Mouse (Mus musculus) MEL (cell line): Measurements from ENCODE around the gene Qprt. TPM values are rescaled to one million over a fixed set of nuclear protein-coding genes. Genes with fewer than 3 reads are reported as not detected.
A peak's percentile ranks its signal among the peaks of the same experiment; 100 is the strongest.

Source experiments
- DNase-seq: peaks from one replicate; pipeline ENCODE4 v3.0.0; 2011; ENCODE audit warnings: low read depth, low spot score
- H3K27ac ChIP-seq: 2 replicates; pipeline ENCODE4 v1.5.1; 2012; ENCODE audit warnings: low read depth, mild to moderate bottlenecking, control low read depth, low read length, moderate library complexity; ENCODE audit not compliant: control insufficient read depth
- H3K27me3 ChIP-seq, 2 experiments: fragments of 150-350 bp in 1 of 2; sonication (generic) in 1 of 2; 2 replicates each; pipeline ENCODE4 v1.6.1; 2012; ENCODE audit warnings: low read length in 2 of 2, mild to moderate bottlenecking in 2 of 2, improper control_type of control experiment in 1 of 2, moderate library complexity in 1 of 2; ENCODE audit not compliant: insufficient read depth in 2 of 2, control insufficient read depth in 1 of 2
- H3K36me3 ChIP-seq, 2 experiments: 2 replicates each; pipeline ENCODE4 v1.6.1; 2012 to 2014; ENCODE audit warnings: low read length in 2 of 2, improper control_type of control experiment in 1 of 2, inconsistent platforms in 1 of 2, mild to moderate bottlenecking in 1 of 2; ENCODE audit not compliant: insufficient read depth in 2 of 2, control insufficient read depth in 1 of 2
- H3K4me1 ChIP-seq, 2 experiments: fragments of 150-350 bp in 1 of 2; sonication (generic) in 1 of 2; 2 replicates each; pipeline ENCODE4 v1.6.1; 2012; ENCODE audit warnings: low read length in 2 of 2, improper control_type of control experiment in 1 of 2, mild to moderate bottlenecking in 1 of 2; ENCODE audit not compliant: insufficient read depth in 2 of 2, control insufficient read depth in 1 of 2
- H3K4me3 ChIP-seq, 2 experiments: fragments of 150-350 bp in 1 of 2; sonication (generic) in 1 of 2; 2 replicates each; pipeline ENCODE4 v1.5.1; 2012; ENCODE audit warnings: low read depth in 2 of 2, low read length in 2 of 2, mild to moderate bottlenecking in 2 of 2, moderate library complexity in 2 of 2, control low read depth in 1 of 2, improper control_type of control experiment in 1 of 2; ENCODE audit not compliant: control insufficient read depth in 1 of 2, insufficient read depth in 1 of 2
- H3K79me2 ChIP-seq: 2 replicates; pipeline ENCODE4 v1.6.1; 2012; ENCODE audit warnings: mild to moderate bottlenecking, low read length, moderate library complexity; ENCODE audit not compliant: control insufficient read depth, poor library complexity, insufficient read depth
- H3K9ac ChIP-seq: 2 replicates; pipeline ENCODE4 v1.6.1; 2012; ENCODE audit warnings: low read depth, mild to moderate bottlenecking, control low read depth, low read length, moderate library complexity; ENCODE audit not compliant: control insufficient read depth, poor library complexity, severe bottlenecking
- H3K9me3 ChIP-seq: fragments of 150-350 bp; sonication (generic); replicated peaks from 2 replicates; pipeline ENCODE4 v1.6.1; 2012; ENCODE audit warnings: mild to moderate bottlenecking, low read length, improper control_type of control experiment, moderate library complexity; ENCODE audit not compliant: insufficient read depth
- BHLHE40 ChIP-seq: IDR thresholded peaks from 2 replicates; pipeline ENCODE4 v1.6.1; 2012; ENCODE audit warnings: low read depth, mild to moderate bottlenecking, inconsistent platforms, low read length, improper control_type of control experiment, borderline replicate concordance
- CTCF ChIP-seq, 3 experiments: IDR thresholded peaks in 2 of 3; conservative IDR thresholded peaks in 1 of 3; 2 replicates each; pipeline ENCODE4 v1.5.1; 2011 to 2012; ENCODE audit warnings: low read length in 3 of 3, low read depth in 2 of 3, mild to moderate bottlenecking in 2 of 3, improper control_type of control experiment in 1 of 3, inconsistent platforms in 1 of 3, mixed read lengths in 1 of 3, moderate library complexity in 1 of 3; ENCODE audit not compliant: control insufficient read depth in 1 of 3, insufficient read depth in 1 of 3, poor library complexity in 1 of 3, severe bottlenecking in 1 of 3
- E2F4 ChIP-seq: IDR thresholded peaks from 2 replicates; pipeline ENCODE4 v1.6.1; 2011; ENCODE audit warnings: low read depth, low read length, improper control_type of control experiment, borderline replicate concordance
- ELF1 ChIP-seq: IDR thresholded peaks from 2 replicates; pipeline ENCODE4 v1.6.1; 2014; ENCODE audit warnings: low read depth, mild to moderate bottlenecking, inconsistent platforms, low read length, improper control_type of control experiment, moderate library complexity
- EP300 ChIP-seq, 2 experiments: IDR thresholded peaks; 2 replicates each; pipeline ENCODE4 v1.6.1; 2011; ENCODE audit warnings: improper control_type of control experiment in 2 of 2, low read length in 2 of 2, low read depth in 1 of 2, mild to moderate bottlenecking in 1 of 2
- ETS1 ChIP-seq: IDR thresholded peaks from 2 replicates; pipeline ENCODE4 v1.6.1; 2012; ENCODE audit warnings: low read depth, mild to moderate bottlenecking, inconsistent platforms, low read length, improper control_type of control experiment, moderate library complexity
- GATA1 ChIP-seq: IDR thresholded peaks from 2 replicates; pipeline ENCODE4 v1.6.1; 2011; ENCODE audit warnings: low read depth, low read length, improper control_type of control experiment
- HCFC1 ChIP-seq: IDR thresholded peaks from 2 replicates; pipeline ENCODE4 v1.6.1; 2012; ENCODE audit warnings: low read depth, mild to moderate bottlenecking, inconsistent platforms, low read length, improper control_type of control experiment, moderate library complexity
- JUND ChIP-seq: IDR thresholded peaks from 2 replicates; pipeline ENCODE4 v1.6.1; 2011; ENCODE audit warnings: low read depth, mild to moderate bottlenecking, improper control_type of control experiment, low read length
- KAT2A ChIP-seq: conservative IDR thresholded peaks from 2 replicates; pipeline ENCODE4 v1.6.1; 2012; ENCODE audit warnings: low read depth, low read length, improper control_type of control experiment, inconsistent platforms
- MAX ChIP-seq: IDR thresholded peaks from 2 replicates; pipeline ENCODE4 v1.6.1; 2011; ENCODE audit warnings: low read length, improper control_type of control experiment
- MAZ ChIP-seq: IDR thresholded peaks from 2 replicates; pipeline ENCODE4 v1.6.1; 2012; ENCODE audit warnings: low read depth, mild to moderate bottlenecking, inconsistent platforms, low read length, improper control_type of control experiment
- MEF2A ChIP-seq: IDR thresholded peaks from 2 replicates; pipeline ENCODE4 v1.6.1; 2014; ENCODE audit warnings: low read depth, mild to moderate bottlenecking, inconsistent platforms, low read length, improper control_type of control experiment; ENCODE audit not compliant: poor library complexity, insufficient replicate concordance, severe bottlenecking; ENCODE audit errors: extremely low read depth
- MXI1 ChIP-seq: IDR thresholded peaks from 2 replicates; pipeline ENCODE4 v1.6.1; 2011; ENCODE audit warnings: mild to moderate bottlenecking, low read depth, low read length, improper control_type of control experiment
- MYB ChIP-seq: IDR thresholded peaks from 2 replicates; pipeline ENCODE4 v1.6.1; 2011; ENCODE audit warnings: mild to moderate bottlenecking, low read depth, low read length, improper control_type of control experiment
- MYC ChIP-seq: IDR thresholded peaks from 2 replicates; pipeline ENCODE4 v1.6.1; 2011; ENCODE audit warnings: low read depth, mild to moderate bottlenecking, low read length, improper control_type of control experiment, moderate library complexity
- NELFE ChIP-seq: IDR thresholded peaks from 2 replicates; pipeline ENCODE4 v1.6.1; 2011; ENCODE audit warnings: low read depth, low read length, improper control_type of control experiment
- NRF1 ChIP-seq: IDR thresholded peaks from 2 replicates; pipeline ENCODE4 v1.6.1; 2014; ENCODE audit warnings: low read depth, mild to moderate bottlenecking, inconsistent platforms, low read length, improper control_type of control experiment, moderate library complexity; ENCODE audit not compliant: poor library complexity, insufficient read depth, severe bottlenecking
- POLR2A ChIP-seq, 2 experiments: IDR thresholded peaks; 2 replicates each; pipeline ENCODE4 v1.6.1; 2011 to 2012; ENCODE audit warnings: low read length in 2 of 2, mild to moderate bottlenecking in 2 of 2, control low read depth in 1 of 2, improper control_type of control experiment in 1 of 2, low read depth in 1 of 2, moderate library complexity in 1 of 2; ENCODE audit not compliant: control insufficient read depth in 1 of 2, insufficient read depth in 1 of 2, poor library complexity in 1 of 2
- POLR2AphosphoS2 ChIP-seq: IDR thresholded peaks from 2 replicates; pipeline ENCODE4 v1.6.1; 2011; ENCODE audit warnings: low read length, improper control_type of control experiment
- POLR2AphosphoS5 ChIP-seq: IDR thresholded peaks from 2 replicates; pipeline ENCODE4 v1.6.1; 2012; ENCODE audit warnings: low read depth, borderline replicate concordance, mild to moderate bottlenecking, inconsistent platforms, low read length, moderate library complexity, mixed read lengths
- RAD21 ChIP-seq: IDR thresholded peaks from 2 replicates; pipeline ENCODE4 v1.6.1; 2011; ENCODE audit warnings: mild to moderate bottlenecking, low read depth, low read length, improper control_type of control experiment
- RCOR1 ChIP-seq: IDR thresholded peaks from 2 replicates; pipeline ENCODE4 v1.6.1; 2012; ENCODE audit warnings: low read depth, mild to moderate bottlenecking, inconsistent platforms, low read length, improper control_type of control experiment
- SIN3A ChIP-seq: IDR thresholded peaks from 2 replicates; pipeline ENCODE4 v1.6.1; 2012; ENCODE audit warnings: low read length, improper control_type of control experiment, inconsistent platforms
- TAL1 ChIP-seq: IDR thresholded peaks from 2 replicates; pipeline ENCODE4 v1.6.1; 2012; ENCODE audit warnings: mild to moderate bottlenecking, inconsistent platforms, low read length, moderate library complexity, mixed read lengths
- TBP ChIP-seq: IDR thresholded peaks from 2 replicates; pipeline ENCODE4 v1.8.0; 2011; ENCODE audit warnings: low read depth, low read length, improper control_type of control experiment
- TCF12 ChIP-seq: IDR thresholded peaks from 2 replicates; pipeline ENCODE4 v1.6.1; 2014; ENCODE audit warnings: low read depth, mild to moderate bottlenecking, inconsistent platforms, low read length, improper control_type of control experiment, moderate library complexity
- UBTF ChIP-seq: IDR thresholded peaks from 2 replicates; pipeline ENCODE4 v1.6.1; 2012; ENCODE audit warnings: low read depth, mild to moderate bottlenecking, inconsistent platforms, low read length, improper control_type of control experiment, moderate library complexity, borderline replicate concordance; ENCODE audit not compliant: insufficient read depth
- USF1 ChIP-seq: IDR thresholded peaks from 2 replicates; pipeline ENCODE4 v1.6.1; 2014; ENCODE audit warnings: low read depth, mild to moderate bottlenecking, inconsistent platforms, low read length, improper control_type of control experiment, moderate library complexity
- USF2 ChIP-seq, 2 experiments: IDR thresholded peaks; 2 replicates each; pipeline ENCODE4 v1.6.1; 2011 to 2012; ENCODE audit warnings: improper control_type of control experiment in 2 of 2, low read length in 2 of 2, borderline replicate concordance in 1 of 2, inconsistent platforms in 1 of 2, low read depth in 1 of 2, mild to moderate bottlenecking in 1 of 2; ENCODE audit not compliant: insufficient read depth in 1 of 2
- ZC3H11A ChIP-seq: IDR thresholded peaks from 2 replicates; pipeline ENCODE4 v1.6.1; 2012; ENCODE audit warnings: low read depth, mild to moderate bottlenecking, inconsistent platforms, low read length, improper control_type of control experiment
- ZMIZ1 ChIP-seq: IDR thresholded peaks from 2 replicates; pipeline ENCODE4 v1.6.1; 2012; ENCODE audit warnings: low read depth, mild to moderate bottlenecking, inconsistent platforms, low read length, improper control_type of control experiment, moderate library complexity
- polyA plus RNA-seq, 2 experiments: library from polyadenylated mRNA; stranded (reverse) in 1 of 2; unstranded in 1 of 2; fragments of >175 nt in 1 of 2; fragments of >200 nt in 1 of 2; gene quantifications; 2 replicates each; pipeline versions ENCODE4 v1.2.1 to v1.2.4; 2012; ENCODE audit warnings: low replicate concordance in 2 of 2, low read depth in 1 of 2; ENCODE audit not compliant: insufficient read length in 2 of 2, insufficient read depth in 1 of 2, missing spikeins in 1 of 2
- total RNA-seq: library from RNA; depleted of rRNA; stranded (reverse); fragments of 300-350 nt; gene quantifications from 2 replicates; pipeline ENCODE4 v1.2.3, GENCODE M21; 2012

Qprt gene
- total and polyA plus RNA-seq, 3 experiments: 2.7 to 3.7 TPM; not detected in 1

GRCm38 (mm10) chr7:127139100-127139499 is 17.1 kb upstream of the Qprt start (continued):
- TF ChIP-seq RCOR1 (peak; percentile 74; the same call in 1 of the 2 replicates), TCF12 (peak; percentile 92)

GRCm38 (mm10) chr7:127137262-127138017 is 15.4 kb upstream of the Qprt start, which contains the start of gene Spn:
TSS of gene Spn (minus strand) at chr7:127137823.
- Histone ChIP-seq H3K36me3 (peaks cover 0 to 47% of the 10 kb centered on the region in 2 experiments; a peak in 3 of 4 replicates), H3K4me1 (peaks cover 11 to 48% of the 10 kb centered on the region in 2 experiments), H3K27me3 (no peaks in the 10 kb centered on the region), H3K9me3 (no peaks in the 10 kb centered on the region), H3K4me3 (peak within 1 kb of the TSS; percentile 67 to 80), H3K9ac (peak within 1 kb of the TSS; percentile 73), H3K79me2 (peaks cover 51% of the 10 kb centered on the region), H3K27ac (peak within 1 kb of the TSS; percentile 99)
- DNase-seq: peak; percentile 92
- no peak for TF ChIP-seq MAX
- TF ChIP-seq UBTF: no peak
- peak; percentile 62; the same call in 1 of the 2 replicates for TF ChIP-seq HCFC1
- peak; percentile 79 for TF ChIP-seq SIN3A
- TF ChIP-seq POLR2AphosphoS2: peak; percentile 98
- TF ChIP-seq GATA1: no peak
- peak; percentile 79 for TF ChIP-seq ETS1
- peak; percentile 17; the same call in 1 of the 2 replicates for TF ChIP-seq MEF2A
- peak; percentile 93 for TF ChIP-seq NELFE
- peak; percentile 24; the same call in 1 of the 2 replicates for TF ChIP-seq POLR2AphosphoS5
- peak; percentile 84 for TF ChIP-seq TAL1
- TF ChIP-seq E2F4: no peak
- TF ChIP-seq ELF1: peak; percentile 59; the same call in 1 of the 2 replicates
- peak; percentile 84 to 98 for TF ChIP-seq POLR2A (IDR thresholded peaks at IDR 0.05; ENCODE audit: control insufficient read depth in 1 of 2, insufficient read depth in 1 of 2, low read depth in 1 of 2, low read length in 2 of 2, poor library complexity in 1 of 2)
- TF ChIP-seq MAZ: peak; percentile 67; the same call in 1 of the 2 replicates
- 0 out of 2 replicates have a peak, but pooled peaks have one; percentile 12 for TF ChIP-seq NRF1
- no peak for TF ChIP-seq MYC
- peak; percentile 70 to 93 for TF ChIP-seq EP300 (IDR thresholded peaks at IDR 0.05; ENCODE audit: low read depth in 1 of 2, low read length in 2 of 2)
- TF ChIP-seq USF2 (IDR thresholded peaks at IDR 0.05; ENCODE audit: borderline replicate concordance in 1 of 2, insufficient read depth in 1 of 2, low read depth in 1 of 2, low read length in 2 of 2): no peak
- no peak for TF ChIP-seq USF1
- peak; percentile 95 for TF ChIP-seq MYB
- peak; percentile 84 for TF ChIP-seq TBP
- TF ChIP-seq RAD21: no peak
- TF ChIP-seq ZC3H11A: no peak
- no peak for TF ChIP-seq KAT2A
- TF ChIP-seq MXI1: peak; percentile 38; the same call in 1 of the 2 replicates
- TF ChIP-seq TCF12: peak; percentile 51
- peak; percentile 90 for TF ChIP-seq ZMIZ1
- TF ChIP-seq CTCF (IDR thresholded peaks at IDR 0.05 in 2 of 3, conservative IDR thresholded peaks at IDR 0.05 in 1 of 3; ENCODE audit: control insufficient read depth in 1 of 3, insufficient read depth in 1 of 3, low read depth in 2 of 3, low read length in 3 of 3, poor library complexity in 1 of 3, severe bottlenecking in 1 of 3): no peak
- no peak; the same call in 1 of the 2 replicates for TF ChIP-seq RCOR1
- TF ChIP-seq BHLHE40: no peak
- no peak for TF ChIP-seq JUND
